Mouse (Mus musculus) neutrophil, adult 5-6 weeks (primary cell): ENCODE measurements around the gene Chkb. TPM values are rescaled to one million over a fixed set of nuclear protein-coding genes. Genes with fewer than 3 reads are reported as not detected.

Experiments used
- ATAC-seq: fragments of 151-379, 151-347 bp; 2 replicates; pipeline ENCODE4 v1.8.0; 2017; ENCODE audit warnings: mild to moderate bottlenecking, moderate TSS enrichment; ENCODE audit not compliant: insufficient number of reproducible peaks, poor library complexity, low FRiP score, severe bottlenecking; ENCODE audit errors: extremely low read depth
- total RNA-seq: library from RNA; stranded (forward); fragments of 200-1000 nt; gene quantifications from 2 replicates; pipeline ENCODE4 v1.2.3, GENCODE M21; 2017

The Chkb gene
- total RNA-seq, 1 experiment from 2014 or later: 108 TPM

GRCm38 (mm10) chr15:89415282-89415681 is 14.4 kb downstream of the Chkb start:
- no peak for ATAC-seq

DNA sequence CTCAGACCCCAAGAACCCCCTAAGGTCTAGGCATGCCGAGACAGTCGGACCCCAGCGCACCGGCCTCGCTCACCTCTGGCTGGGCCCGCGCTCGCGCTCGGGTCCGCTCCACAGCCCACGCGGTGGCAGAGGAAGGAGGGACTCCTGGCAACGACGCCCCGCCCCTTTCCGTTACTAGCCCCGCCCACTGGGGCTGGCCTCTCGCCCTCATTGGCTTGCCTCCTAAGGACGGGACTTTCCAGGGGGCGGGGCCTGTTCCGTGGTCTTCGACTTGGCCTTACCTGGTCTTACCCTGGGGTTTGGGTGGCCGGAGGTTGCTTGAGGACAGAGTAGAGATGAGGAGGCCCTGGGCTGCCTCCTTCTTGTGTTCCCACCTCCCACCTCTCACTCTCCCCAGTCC is 19.6 kb downstream of the Chkb start, which contains the start of gene Syce3:
Gene Syce3, minus strand, starts transcription at position 386 of the 400 bp plus-strand sequence.
- no peak for ATAC-seq

DNA sequence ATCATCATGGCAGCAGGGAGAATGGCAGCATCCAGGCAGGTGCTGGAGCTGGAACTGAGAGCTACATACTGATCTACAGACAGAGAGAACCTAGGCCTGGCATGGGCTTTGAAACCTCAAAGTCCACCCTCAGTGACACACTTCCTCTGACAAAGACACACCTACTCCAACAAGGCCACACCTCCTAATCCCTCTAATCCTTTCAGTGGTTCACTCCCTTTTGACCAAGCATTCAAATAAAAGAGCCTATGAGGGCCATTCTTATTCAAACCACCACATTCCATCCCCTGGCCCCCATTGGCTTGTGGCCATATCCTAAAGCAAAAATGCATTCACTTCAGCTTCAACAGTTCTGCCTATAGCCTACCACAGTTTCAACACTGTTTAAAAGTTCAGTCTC is 23.0 kb downstream of the Chkb start:
- ATAC-seq: no peak

DNA sequence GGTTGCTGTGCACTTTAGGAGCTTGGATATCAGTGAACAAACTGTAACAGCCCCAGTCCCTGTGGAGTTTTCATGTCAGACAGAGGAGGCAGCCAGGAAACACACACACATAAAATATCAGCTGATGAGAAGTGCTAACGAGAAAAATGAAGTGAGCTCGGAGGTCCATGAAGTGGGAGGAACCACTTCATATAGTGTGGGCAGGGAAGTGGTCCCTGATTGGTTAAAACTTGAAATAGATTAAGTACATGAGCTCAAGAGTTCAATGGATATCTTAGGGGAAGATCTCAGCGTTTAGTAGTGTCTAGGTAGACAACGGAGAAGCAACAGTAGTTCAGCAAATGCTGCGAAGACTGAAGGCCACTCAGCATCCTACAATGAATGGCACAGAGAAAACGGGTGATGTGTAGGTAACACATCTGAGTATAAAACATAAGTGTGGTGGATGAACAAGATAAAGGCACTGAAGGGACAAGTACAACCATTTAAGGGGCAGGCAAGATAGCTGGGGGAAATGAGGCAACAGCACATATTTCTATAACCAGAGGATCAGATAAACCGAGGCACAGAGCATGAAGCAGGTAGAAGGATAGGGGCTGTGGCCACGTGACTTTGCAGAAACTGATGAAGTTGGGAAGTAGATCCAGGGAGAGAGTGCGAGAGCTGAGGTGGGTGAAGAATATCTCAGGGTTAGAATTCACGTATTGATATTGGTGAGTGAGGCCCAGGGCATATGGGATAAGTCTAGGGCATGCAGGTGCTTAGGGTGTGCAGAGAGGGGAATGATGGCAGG is 24.7 kb downstream of the Chkb start:
- no peak for ATAC-seq

GRCm38 (mm10) chr15:89402471-89402870 is 27.2 kb downstream of the Chkb start:
- no peak for ATAC-seq

- ATAC-seq: no peak
Measured at GRCm38 (mm10) chr15:89399716-89400115, 30.0 kb downstream of the Chkb start.

DNA sequence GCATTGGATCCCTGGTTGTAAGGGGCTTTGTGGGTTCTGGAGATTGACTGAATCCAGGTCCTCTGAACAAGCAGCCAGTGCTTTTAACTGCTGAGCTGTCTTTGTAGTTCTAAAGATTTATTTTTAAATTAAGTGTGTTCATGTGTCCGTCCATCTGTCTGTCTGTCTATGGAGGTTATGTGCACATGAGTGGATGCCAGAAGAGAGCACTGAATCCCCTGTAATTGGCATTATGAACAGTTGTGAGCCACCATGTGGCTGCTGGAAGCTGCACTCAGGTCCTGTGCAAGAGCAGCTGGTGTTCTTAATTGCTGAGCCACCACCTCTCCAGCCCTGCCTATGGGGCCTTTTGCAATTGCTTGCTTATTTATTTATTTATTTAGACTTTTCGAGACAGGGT is 31.6 kb downstream of the Chkb start:
- ATAC-seq: no peak

- ATAC-seq: no peak
Measured at GRCm38 (mm10) chr15:89396883-89397282, 32.8 kb downstream of the Chkb start.

DNA sequence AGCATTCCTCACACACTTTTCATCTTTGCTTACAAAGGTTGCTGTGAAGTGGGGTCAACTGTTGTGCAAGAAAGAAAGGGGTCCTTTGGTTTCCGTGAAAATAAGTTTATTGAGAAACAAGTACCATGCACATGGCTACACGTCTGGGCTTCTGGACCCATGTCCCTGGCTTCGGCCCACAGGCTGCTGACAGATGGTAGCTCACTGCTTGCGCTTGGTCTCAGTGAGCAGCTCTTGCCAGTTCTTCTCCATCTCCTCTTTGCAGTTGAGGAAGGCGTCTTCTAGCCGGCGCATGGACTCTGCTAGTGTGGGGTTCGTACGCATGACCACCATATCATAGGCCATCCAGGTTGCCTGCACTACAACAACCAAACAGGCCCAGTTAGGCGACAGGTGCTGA is 39.6 kb downstream of the Chkb start:
- no peak for ATAC-seq

GRCm38 (mm10) chr15:89387127-89387526 is 42.6 kb downstream of the Chkb start:
- ATAC-seq: no peak

GRCm38 (mm10) chr15:89384617-89385016 is 45.1 kb downstream of the Chkb start, which contains the start of gene Klhdc7b:
Gene Klhdc7b (plus strand): TSS chr15:89384917.
- no peak for ATAC-seq

DNA sequence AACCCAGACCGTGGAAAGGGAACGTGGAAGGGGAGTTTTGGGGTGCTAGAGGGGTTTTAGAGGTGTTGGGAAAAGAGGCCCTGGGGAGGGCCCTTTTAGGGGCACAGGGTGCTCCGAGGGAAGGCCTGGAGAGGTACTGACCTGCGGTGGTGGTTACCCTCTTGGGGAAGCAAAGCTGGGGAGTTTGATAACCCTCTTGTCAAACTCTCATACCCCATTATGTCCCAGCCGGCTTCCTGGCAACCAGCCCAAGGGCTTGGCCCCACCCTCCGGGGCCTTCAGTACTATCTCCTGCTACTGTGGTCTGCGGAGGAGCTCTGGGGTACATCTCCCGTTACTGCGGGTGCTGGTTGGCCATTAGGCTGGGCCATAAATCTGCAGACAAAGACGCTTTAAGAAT is 50.3 kb downstream of the Chkb start:
- no peak for ATAC-seq

DNA sequence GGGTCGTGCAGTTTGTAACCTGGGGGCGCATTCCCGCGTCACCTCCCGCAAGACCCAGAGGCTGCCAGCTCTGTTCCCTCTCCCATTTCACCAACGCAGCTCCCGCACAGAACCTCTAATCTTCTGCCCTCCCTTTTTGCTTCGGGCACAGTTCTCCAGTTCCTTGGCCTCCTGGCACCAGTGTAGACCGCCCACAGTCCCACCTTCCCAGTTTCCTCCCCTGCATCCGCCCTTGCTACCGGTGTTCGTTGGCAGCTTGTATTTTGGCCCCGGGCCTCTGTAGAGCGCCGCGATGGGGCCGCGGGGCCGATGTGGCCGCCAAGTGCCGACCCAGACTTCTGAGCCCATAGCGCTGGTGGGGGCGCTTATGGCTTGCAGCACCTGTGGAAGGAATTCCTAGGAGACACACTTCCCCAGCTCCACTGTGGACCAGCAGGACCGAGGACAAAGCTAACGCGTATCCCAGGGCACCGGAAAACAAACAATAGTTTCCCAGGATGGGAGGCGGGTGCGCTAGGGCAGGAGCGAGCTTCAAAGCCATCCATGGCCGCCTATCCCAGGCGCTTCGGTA is 50.8 kb downstream of the Chkb start, which contains the start of gene Odf3b:
Gene Odf3b, minus strand, starts transcription at position 452 of the 571 bp plus-strand sequence.
- no peak for ATAC-seq

GRCm38 (mm10) chr15:89377938-89378828 is 51.5 kb downstream of the Chkb start:
- ATAC-seq: no peak

GRCm38 (mm10) chr15:89377362-89377761 is 52.3 kb downstream of the Chkb start:
- ATAC-seq: no peak

- no peak for ATAC-seq
Measured at GRCm38 (mm10) chr15:89376957-89377356, 52.8 kb downstream of the Chkb start, which contains the start of gene Tymp. Gene Tymp (minus strand): TSS chr15:89377039.
